Mouse (Mus musculus): ENCODE results near the gene Sept9. TPM values are rescaled to one million over a fixed set of nuclear protein-coding genes. Genes with fewer than 3 reads are reported as not detected.
"Not testable (repeated sequence)": the region's sequence is repeated elsewhere in the genome, so short reads cannot be mapped to it uniquely, and the experiment has no call there.

Sept9 gene
- total RNA-seq, 2 experiments from 2014 or later, result 32.2 to 35.2 TPM

DNA sequence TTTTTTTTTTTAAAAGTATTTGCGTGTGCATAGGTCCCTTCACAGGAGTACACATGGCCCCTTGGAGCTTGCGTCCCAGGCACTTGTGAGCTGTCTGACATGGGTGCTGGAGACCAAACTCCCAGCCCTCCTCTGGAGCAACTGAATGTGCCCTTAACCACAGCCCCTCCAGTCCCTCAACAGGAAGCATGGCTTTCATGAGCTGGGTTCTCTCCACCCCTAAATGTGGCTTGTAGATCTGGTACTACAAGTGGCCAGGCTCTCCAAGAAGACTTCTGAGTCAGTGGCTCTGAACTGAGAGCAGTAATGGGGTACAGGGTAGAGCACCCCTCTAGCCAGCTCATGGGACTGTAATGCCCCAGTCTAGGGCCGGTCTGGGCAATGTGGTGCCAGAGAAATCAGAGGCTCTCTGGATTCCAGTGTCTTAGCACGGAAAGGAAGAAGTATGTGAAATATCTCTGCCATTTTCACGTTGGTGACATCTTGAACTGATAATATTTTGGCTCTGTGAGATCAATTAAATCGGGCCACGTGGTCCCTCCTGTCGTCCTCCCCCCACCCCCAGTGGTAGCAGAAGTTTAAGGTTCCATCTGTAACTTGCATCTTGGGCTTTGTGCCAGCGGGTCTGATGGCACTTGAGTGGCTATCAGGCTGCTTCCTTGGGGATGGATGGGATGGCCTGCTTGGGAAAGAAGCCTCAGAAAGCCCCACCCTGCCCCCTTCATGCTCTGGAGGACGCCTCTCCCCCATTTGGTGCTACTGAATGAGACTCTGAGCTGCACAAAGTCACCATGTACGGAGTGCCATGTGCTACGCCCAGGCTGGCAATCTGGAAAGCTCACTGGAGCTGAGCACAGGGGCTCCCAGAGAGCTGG lies 130.9 kb downstream of the Sept9 start:
- intact Hi-C loops (cut with DNase I), result no loop called here
- DNase-seq (ENCODE audit: low spot score), result no peak

GRCm38 (mm10) chr11:117330951-117331254 lies 131.4 kb downstream of the Sept9 start:
- DNase-seq (ENCODE audit: low spot score), result no peak
- intact Hi-C loops (cut with DNase I), result no loop called here

- intact Hi-C loops (cut with DNase I), result no loop called here
- no peak for DNase-seq (ENCODE audit: low spot score)
These were observed 132.1 kb downstream of the Sept9 start for GRCm38 (mm10) chr11:117331361-117332241.

- DNase-seq (ENCODE audit: low spot score), result no peak
- intact Hi-C loops (cut with DNase I), result no loop called here
These were observed 133.0 kb downstream of the Sept9 start for GRCm38 (mm10) chr11:117332242-117333149.

GRCm38 (mm10) chr11:117333150-117333715 lies 133.8 kb downstream of the Sept9 start:
- intact Hi-C loops (cut with DNase I), result no loop called here
- no peak for DNase-seq (ENCODE audit: low spot score)

GRCm38 (mm10) chr11:117334101-117334500 lies 134.6 kb downstream of the Sept9 start:
- intact Hi-C loops (cut with DNase I), result no loop called here
- DNase-seq (ENCODE audit: low spot score), result no peak

DNA sequence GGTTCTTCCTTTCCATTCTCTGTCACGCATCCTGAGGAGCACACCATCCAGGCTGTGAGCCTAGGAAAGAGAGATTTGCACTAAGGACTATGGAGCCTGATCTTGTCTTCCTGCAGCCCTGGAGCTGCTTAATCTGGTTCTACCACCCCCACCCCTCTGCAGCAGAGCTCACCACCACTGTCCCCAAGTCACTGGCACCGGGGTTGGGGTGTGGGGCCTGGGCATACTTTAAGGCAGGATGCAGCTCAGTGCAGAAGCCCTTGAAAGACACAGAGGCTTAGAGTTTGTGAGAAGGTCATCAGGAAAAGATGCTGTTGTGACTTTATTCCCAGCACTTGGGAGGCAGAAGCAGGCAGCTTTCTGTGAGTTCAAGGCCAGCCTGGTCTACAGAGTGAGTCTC lies 135.7 kb downstream of the Sept9 start:
- no peak for DNase-seq (ENCODE audit: low spot score)
- intact Hi-C loops (cut with DNase I), result no loop called here

- no peak for DNase-seq (ENCODE audit: low spot score)
- intact Hi-C loops (cut with DNase I), result no loop called here
These were observed 136.8 kb downstream of the Sept9 start for GRCm38 (mm10) chr11:117336081-117336788.

DNA sequence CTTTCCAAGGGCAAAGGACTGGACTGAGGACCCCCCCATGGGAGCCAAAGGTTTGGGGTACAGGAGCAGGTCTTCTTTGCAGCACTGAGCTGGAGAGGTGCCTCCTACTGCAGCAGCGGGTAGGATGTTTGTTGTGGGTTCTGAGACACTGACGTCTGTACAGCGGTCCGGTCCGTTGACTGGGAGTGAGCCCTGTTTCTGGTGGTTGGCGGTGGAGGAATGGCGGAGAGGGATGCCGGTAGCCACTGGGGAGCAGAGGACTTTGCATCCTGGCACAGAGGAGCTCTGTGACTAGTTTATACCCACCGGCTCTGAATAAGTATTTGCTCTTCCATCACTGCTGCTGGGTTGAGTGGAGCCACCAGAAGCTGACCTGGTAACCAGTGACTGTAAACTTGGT lies 138.3 kb downstream of the Sept9 start:
- DNase-seq (ENCODE audit: low spot score), result no peak
- intact Hi-C loops (cut with DNase I), result no loop called here

DNA sequence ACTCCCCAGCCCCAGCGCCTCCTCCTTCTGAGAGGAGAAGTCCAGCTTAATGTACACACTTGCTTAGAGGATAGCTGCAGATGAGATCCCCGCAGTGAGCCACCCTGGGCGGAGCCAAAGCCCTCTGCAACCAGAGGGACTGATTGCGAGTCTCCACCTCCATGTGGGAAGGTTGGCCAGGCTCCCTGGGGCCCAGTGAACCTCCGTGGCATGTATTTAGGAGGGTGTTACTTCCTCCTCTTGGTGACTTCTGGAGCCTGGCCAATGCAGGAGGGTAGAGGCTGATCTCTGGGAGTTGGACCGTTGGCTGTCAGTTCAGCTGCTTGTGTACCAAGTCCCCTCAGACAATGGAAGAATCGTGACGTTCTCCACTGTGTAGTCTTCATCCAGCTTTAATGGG lies 139.0 kb downstream of the Sept9 start:
- DNase-seq (ENCODE audit: low spot score), result no peak
- intact Hi-C loops (cut with DNase I), result no loop called here

DNA sequence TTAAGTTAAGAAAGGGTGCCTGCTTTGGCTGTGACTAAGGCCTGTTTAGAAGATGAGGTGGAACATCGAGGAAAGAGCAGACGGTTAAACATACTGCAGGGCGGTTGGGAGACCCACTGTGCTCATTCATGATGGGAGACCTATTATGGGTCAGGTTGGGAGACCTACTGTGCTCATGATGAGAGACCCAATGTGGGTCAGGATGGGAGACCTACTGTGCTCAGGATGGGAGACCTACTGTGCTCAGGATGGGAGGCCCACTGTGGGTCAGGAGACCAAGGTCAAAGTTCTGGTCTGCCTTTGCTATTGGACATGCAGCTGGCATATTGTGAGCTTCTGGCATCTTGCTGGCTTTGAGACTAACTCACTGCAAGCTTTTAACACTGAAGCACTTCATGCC lies 139.6 kb downstream of the Sept9 start:
- no peak for DNase-seq (ENCODE audit: low spot score)
- intact Hi-C loops (cut with DNase I), result no loop called here

GRCm38 (mm10) chr11:117341218-117341617 lies 141.8 kb downstream of the Sept9 start:
- intact Hi-C loops (cut with DNase I), result no loop called here
- no peak for DNase-seq (ENCODE audit: low spot score)

DNA sequence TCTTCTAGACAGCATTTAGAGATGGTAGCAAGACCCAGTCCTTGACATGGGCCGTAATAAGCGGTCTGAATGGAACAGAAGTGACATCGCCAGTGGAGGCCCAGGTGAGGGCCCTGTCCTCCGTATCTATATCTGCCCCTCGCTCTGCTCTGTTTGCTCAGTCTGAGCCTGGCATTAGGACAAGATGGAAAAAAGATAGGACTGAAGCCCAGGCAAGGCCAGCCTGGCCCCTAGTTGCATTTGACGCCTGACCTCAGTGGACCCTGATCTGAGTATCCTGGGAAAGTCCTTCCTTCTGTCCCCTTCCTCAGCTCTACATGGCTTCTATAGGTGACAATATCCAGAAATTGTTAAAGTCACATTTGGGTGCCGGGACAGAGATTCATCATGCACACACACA lies 142.6 kb downstream of the Sept9 start:
- intact Hi-C loops (cut with DNase I), result no loop called here
- DNase-seq (ENCODE audit: low spot score), result no peak

GRCm38 (mm10) chr11:117342490-117342889 lies 143.0 kb downstream of the Sept9 start:
- intact Hi-C loops (cut with DNase I); DNase-seq (ENCODE audit: low spot score): not testable (repeated sequence)

DNA sequence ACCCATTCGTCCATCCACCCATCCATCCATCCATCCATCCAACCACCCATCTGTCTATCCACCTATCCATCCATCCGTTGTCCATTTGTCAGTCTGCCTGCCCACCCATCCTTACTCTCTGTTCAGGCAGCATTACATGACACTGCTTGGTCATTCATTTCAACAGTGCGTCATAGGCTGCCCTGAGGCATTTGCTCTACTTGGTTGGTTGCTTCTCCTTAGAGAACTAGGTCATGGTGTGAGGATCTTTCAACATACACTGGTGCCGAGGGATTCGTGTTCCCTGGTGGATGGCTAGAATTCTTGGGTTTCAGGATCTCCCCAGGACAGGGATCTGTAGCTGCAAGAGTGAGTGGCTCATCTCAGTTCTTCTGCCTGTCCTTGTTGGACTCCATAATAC lies 144.3 kb downstream of the Sept9 start:
- no peak for DNase-seq (ENCODE audit: low spot score)
- intact Hi-C loops (cut with DNase I), result no loop called here

DNA sequence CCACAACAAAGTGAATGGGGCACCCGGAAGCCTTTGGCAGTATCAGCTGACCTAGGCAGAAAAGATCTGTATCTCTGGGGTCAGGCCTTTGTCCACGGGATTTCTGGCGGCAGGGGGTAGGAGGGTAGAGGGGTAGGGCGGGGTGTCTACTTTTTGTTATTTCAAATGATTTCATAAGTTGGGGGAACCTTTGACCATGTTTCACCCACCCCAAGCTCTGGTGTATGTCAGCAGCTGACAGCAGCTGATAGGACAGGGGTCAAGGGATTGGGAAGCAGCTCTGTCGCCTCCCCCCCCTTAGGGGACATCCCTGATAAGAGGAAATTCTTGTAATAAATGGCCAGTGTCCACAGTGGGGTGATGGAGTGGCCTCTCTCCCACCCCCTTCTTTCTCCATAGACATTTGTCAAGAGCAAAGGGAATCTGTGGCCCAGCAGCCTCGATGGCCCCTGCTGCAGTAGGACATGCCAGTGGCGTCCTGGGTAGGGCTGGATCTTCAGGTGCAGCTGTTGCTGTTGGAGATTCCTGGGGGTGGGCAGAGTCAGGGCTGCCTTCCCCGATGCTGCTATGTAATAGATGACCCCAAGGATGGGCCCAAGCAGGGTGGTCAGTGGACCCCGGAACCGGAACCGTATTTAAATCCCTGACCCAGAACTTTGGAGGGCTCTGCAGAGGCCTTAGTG lies 145.0 kb downstream of the Sept9 start:
- intact Hi-C loops (cut with DNase I), result no loop called here
- DNase-seq (ENCODE audit: low spot score), result no peak

DNA sequence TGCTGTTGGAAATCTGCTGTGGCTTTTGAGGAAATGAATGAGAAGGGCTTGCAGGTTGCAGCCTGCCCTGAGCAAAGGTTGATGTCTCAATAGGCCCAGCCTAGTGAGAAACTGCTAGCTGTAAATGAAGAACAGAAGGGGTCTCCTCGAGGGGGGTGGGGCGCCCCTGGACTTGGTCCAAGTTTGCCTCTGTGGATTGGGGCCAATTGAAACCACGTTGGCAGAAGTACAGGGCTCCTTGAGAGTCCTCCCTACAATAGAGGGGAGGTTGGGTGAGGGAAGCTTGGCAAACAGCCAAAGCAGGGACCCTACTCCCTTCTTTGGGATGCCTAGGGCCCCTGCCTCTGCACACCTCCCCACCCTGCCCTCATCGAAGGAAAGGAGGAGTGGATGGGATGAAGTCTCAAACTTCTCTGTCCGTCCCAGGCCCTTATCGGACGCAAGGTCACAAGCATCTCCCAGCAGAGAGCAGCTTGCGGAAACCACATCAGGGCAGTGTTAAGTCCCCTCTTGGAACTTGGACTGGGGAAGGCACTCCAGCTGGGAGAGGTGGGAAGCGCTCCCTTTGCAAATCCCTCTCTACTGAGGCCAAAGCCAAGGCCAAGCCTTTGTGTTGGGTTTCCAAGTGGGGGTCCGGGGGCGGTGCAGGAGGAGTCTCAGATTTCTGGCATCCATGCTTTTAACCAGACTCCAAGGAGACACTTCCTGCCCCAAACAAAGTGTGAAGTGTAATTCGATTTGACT lies 145.7 kb downstream of the Sept9 start:
- intact Hi-C loops (cut with DNase I), result no loop called here
- no peak for DNase-seq (ENCODE audit: low spot score)

- intact Hi-C loops (cut with DNase I), result no loop called here
- no peak for DNase-seq (ENCODE audit: low spot score)
These were observed 147.8 kb downstream of the Sept9 start for GRCm38 (mm10) chr11:117347256-117347655.

Data from heart, postnatal 25 days (tissue).